Mouse (Mus musculus) heart, postnatal 0 days (tissue): ENCODE results near the gene Gcn1l1.

Experiments used
- CTCF ChIP-seq: IDR thresholded peaks from 2 replicates; pipeline ENCODE4 v1.5.1; 2016; ENCODE audit warnings: antibody characterized with exemption, control low read depth, low read depth
- EP300 ChIP-seq: IDR thresholded peaks from 2 replicates; pipeline ENCODE4 v1.6.1; 2016; ENCODE audit warnings: antibody characterized with exemption, low read depth

GRCm38 (mm10) chr5:115619690-115620089 lies 54.6 kb downstream of the Gcn1l1 start:
- TF ChIP-seq CTCF (no peak), EP300 (no peak)
